9 mouse cellular contexts compared by ENCODE assay signal in the genomic region with DNA sequence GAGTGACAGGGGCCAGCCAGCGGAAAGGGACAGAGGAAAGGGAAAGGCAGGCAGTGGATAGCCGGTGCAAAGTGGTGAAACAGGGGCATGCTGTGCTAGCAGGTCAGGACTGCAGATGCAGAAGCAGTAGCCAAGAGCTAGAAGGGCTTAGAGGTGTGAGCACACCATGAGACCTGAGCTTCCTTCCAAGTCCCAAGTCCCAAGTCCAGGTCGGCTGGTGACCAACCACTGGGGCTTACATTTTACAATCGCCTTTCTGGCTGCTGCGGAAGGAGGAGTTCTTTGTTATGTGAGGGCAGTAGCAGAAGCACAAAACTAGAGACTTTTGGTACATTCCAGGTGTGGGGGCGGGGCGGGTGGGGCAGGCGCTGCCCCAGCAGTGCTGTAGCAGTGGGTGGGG. TPM values are rescaled to one million over a fixed set of nuclear protein-coding genes. Genes with fewer than 3 reads are reported as not detected.
DNase-seq lines count a peak whose midpoint lies in the region; ATAC-seq lines count a peak whose summit lies in the region.
"Had no signal": no experiment of that assay in that cellular context is flagged by ENCODE, and none has a peak within 500 bp of the region (broad histone marks: within the 10 kb centered on the region; RNA-seq: fewer than 3 reads in every experiment).

No protein-coding gene starts in this region.

- intact Hi-C loops in heart, postnatal 25 days (cut with DNase I) = no loop called here
- intact Hi-C loops in heart, postnatal 14 days (cut with DNase I) = no loop called here

- no peak for ATAC-seq in liver, embryonic 11.5 days (replicated peaks; ENCODE audit: low FRiP score)

- no peaks in the 10 kb centered on the region for H3K36me3 ChIP-seq in liver, embryonic 11.5 days (ENCODE audit: control insufficient read depth, insufficient read depth, low read length)

- no peaks in the 10 kb centered on the region for H3K27me3 ChIP-seq in liver, embryonic 11.5 days (replicated peaks; ENCODE audit: control insufficient read depth, insufficient read depth, low read length)
- H3K27me3 ChIP-seq: embryonic facial prominence, embryonic 15.5 days had no signal

- H3K27ac ChIP-seq in liver, embryonic 11.5 days (ENCODE audit: low read depth, low read length) = no peak overlapping the region
- H3K27ac ChIP-seq: embryonic facial prominence, embryonic 15.5 days had no signal

- 16% methylated on average over 8 of the region's 8 CpGs for WGBS in liver, embryonic 11.5 days

- H3K9ac ChIP-seq in liver, embryonic 11.5 days (ENCODE audit: low read depth, low read length) = no peak overlapping the region
- H3K9ac ChIP-seq: embryonic facial prominence, embryonic 15.5 days had no signal

- H3K4me3 ChIP-seq in liver, embryonic 11.5 days (ENCODE audit: low read depth, low read length) = no peak overlapping the region
- H3K4me3 ChIP-seq: embryonic facial prominence, embryonic 15.5 days had no signal

- no peaks in the 10 kb centered on the region for H3K9me3 ChIP-seq in liver, embryonic 11.5 days (ENCODE audit: control insufficient read depth, low read length)
- H3K9me3 ChIP-seq: embryonic facial prominence, embryonic 15.5 days had no signal

- peak overlapping the region; percentile 37 for H3K4me2 ChIP-seq in liver, embryonic 11.5 days
- H3K4me2 ChIP-seq: embryonic facial prominence, embryonic 15.5 days had no signal

- peaks cover 29% of the 10 kb centered on the region for H3K4me1 ChIP-seq in liver, embryonic 11.5 days (replicated peaks; ENCODE audit: control insufficient read depth, insufficient read depth, low read length)

- peak; percentile 95 for DNase-seq in heart, adult 11 months
- DNase-seq in heart, postnatal 25 days (ENCODE audit: low spot score) = no peak
- DNase-seq in cerebellum, postnatal 14 days = peak; percentile 55 to 58
- DNase-seq in heart, postnatal 14 days = peak; percentile 46 to 49
- no peak for DNase-seq in liver, embryonic 11.5 days (ENCODE audit: low spot score)
- no peak for DNase-seq in frontal cortex, postnatal 14 days (ENCODE audit: low spot score in 2 of 2)
- DNase-seq in adrenal gland, postnatal 4 days (ENCODE audit: low spot score in 2 of 2) = no peak
- DNase-seq in urinary bladder, postnatal 10 days (ENCODE audit: low spot score) = no peak

RNA-seq across cellular contexts. Expression of a gene that starts 56.5 kb away (rescaled TPM):
- total RNA-seq in heart, postnatal 25 days (2021) = 10 to 100 TPM; 32.7 to 40.5 TPM
- total RNA-seq in heart, postnatal 14 days (2021) = 10 to 100 TPM; 46.8 to 47.5 TPM
- polyA plus RNA-seq in liver, embryonic 11.5 days (2014; fragmentation: Nextera tagmentation; extraction: Ambion mirVana) = 19.5 and 21.2 TPM in 2 replicates
- 10 to 100 TPM; 70.2 to 80.0 TPM for total RNA-seq in adrenal gland, postnatal 4 days (2021)

Comparison
In these comparisons a context has a peak if more than half of its experiments do, and no peak if none do; other contexts are left out.
1. DNase-seq: peak in heart, adult 11 months (single experiment), cerebellum, postnatal 14 days (2 of 2) and heart, postnatal 14 days (2 of 2); none in heart, postnatal 25 days (single experiment), liver, embryonic 11.5 days (single experiment), frontal cortex, postnatal 14 days (0 of 2), adrenal gland, postnatal 4 days (0 of 2) and urinary bladder, postnatal 10 days (single experiment).